Mouse (Mus musculus) colon, adult 2 months (tissue): ENCODE data around the gene Trabd2b. TPM values are rescaled to one million over a fixed set of nuclear protein-coding genes. Genes with fewer than 3 reads are reported as not detected.

Experiments
- polyA plus RNA-seq: library from polyadenylated mRNA; depleted of rRNA; stranded (reverse); fragments of >200 nt; gene quantifications from 2 replicates; pipeline ENCODE4 v1.2.3, GENCODE M21; 2012; rRNA removed

The Trabd2b gene
- 2.3 and 2.5 TPM in 2 replicates for polyA plus RNA-seq

DNA sequence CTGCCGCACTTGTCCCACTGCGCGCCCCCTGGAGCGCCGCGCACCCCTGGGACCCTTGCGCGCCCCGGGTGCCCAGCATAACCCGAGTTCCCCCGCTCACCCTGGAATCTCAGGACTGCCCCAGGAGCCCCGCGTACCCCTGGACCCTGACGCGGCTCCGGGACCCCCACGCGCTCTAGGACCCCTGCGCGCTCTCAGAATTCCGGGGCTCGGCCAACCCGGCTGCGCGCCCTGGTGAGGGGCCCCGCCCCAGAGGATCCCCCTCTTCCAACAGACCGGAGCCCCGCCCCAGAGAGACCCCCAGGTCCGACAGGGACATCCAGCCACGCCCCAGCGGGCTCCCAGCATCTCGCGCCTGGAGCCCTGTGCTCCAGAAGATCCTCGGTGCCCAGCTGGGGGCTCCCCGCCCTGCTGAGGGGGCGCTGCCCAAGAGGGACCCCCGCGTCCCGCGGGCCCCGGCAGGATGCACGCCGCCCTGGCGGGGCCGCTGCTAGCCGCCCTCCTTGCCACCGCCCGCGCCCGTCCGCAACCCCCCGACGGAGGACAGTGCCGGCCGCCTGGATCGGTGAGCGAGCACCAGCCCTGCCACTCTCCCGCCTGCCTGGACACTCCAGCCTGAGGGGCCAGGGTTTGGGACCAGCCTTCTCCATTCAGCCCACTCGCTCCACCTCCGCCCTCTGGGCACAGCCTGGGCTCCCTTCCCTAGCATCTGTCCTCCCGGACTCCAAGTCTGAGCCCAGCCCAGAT, at the start of gene Trabd2b:
Gene Trabd2b (plus strand): TSS at position 370 of the 747 bp plus-strand sequence.

Other genes starting within 250 kb of the Trabd2b start
- gene Skint11, start 243.3 kb upstream of the Trabd2b start, polyA plus RNA-seq: not detected in 2 replicates